Mouse (Mus musculus) adrenal gland (tissue): ENCODE data around the gene Tyk2.

Source experiments
- intact Hi-C: fragments of 180-260 bp; cut with DNase I; formaldehyde crosslinking; loops from one replicate; pipeline ENCODE4 v1.15.1; 2025
- microRNA-seq, 2 experiments: library from miRNA; unstranded; fragments of <30 nt; microRNA quantifications; one replicate each; pipeline ENCODE4; 2019

The Tyk2 gene

GRCm38 (mm10) chr9:21072641-21073040 lies 58.4 kb downstream of the Tyk2 start:
- intact Hi-C loops, result no loop called here

DNA sequence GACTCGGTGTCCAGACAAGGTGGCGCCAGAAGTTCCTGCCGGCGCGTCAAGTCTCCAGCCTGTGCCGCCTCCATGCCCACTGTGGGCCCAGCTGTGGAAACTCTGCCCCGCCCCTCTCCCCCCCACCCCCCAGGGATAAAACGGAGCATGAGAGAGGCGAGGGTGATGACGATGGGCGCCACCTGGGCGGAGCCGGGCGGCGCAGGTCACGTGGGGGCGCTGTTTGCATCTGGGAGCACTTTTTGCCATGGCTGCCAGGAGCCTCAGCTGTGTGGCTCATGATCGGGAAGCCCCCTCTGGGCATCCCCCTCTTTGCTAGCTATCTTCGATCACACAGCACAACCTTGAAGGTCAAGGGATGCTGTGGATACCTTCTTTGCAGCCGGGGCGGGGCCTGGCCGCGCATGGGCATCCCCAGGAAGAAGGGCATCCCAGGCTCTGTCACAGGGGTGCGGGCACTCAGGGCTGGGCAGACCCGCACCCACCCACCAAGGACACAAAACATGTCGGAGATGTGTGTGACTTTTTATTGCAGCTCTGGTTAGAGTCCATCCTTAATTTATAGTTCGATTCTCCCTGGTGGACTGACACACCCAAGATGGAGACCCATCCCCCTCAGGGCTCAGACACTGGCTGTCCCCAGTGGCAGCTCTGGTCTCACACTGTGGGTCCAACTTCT lies 63.9 kb downstream of the Tyk2 start, which contains the start of gene Zglp1:
Gene Zglp1 (minus strand): TSS at position 88 of the 679 bp plus-strand sequence.
- intact Hi-C loops, result no loop called here

GRCm38 (mm10) chr9:21062928-21063327 lies 68.1 kb downstream of the Tyk2 start:
- intact Hi-C loops, result no loop called here

Small RNA genes within 50 kb of the gene (microRNA-seq; reads per million reads assigned to microRNA genes)
- gene Mir7082, result 0.34 to 0.37 reads per million in 2 experiments
